Mouse (Mus musculus) adrenal gland, postnatal 14 days (tissue): ENCODE measurements at regions not wholly inside any gene's neighbourhood (a gene's known extent, or its start where the extent isn't known, plus 50 kb on each side); places are given as distances from the start of the nearest gene placed in this dataset.

Source experiments
- DNase-seq: peaks from one replicate; pipeline ENCODE4 v3.0.0; 2021; ENCODE audit warnings: mixed read lengths

- no peak for DNase-seq
Observed at GRCm38 (mm10) chr16:13046366-13047120, 62.9 kb upstream of the Ercc4 start.

- no peak for DNase-seq
Observed at GRCm38 (mm10) chr16:13049321-13049720, 60.2 kb upstream of the Ercc4 start.

GRCm38 (mm10) chr16:13050225-13050892, 59.1 kb upstream of the Ercc4 start:
- DNase-seq = no peak

GRCm38 (mm10) chr16:13054956-13055355, 54.5 kb upstream of the Ercc4 start:
- no peak for DNase-seq
